Mouse (Mus musculus) midbrain, postnatal 0 days (tissue): ENCODE data around the gene Slc2a13. TPM values are rescaled to one million over a fixed set of nuclear protein-coding genes. Genes with fewer than 3 reads are reported as not detected.

Experiments used
- ATAC-seq: fragments of 200-750 bp; cut with Nextera tagmentation; 2 replicates; pipeline ENCODE4 v1.8.0; 2017; ENCODE audit warnings: moderate number of reproducible peaks, mild to moderate bottlenecking, moderate TSS enrichment, moderate library complexity; ENCODE audit not compliant: low FRiP score
- DNase-seq: peaks from one replicate; pipeline ENCODE4 v3.0.0-alpha.2; 2015; ENCODE audit warnings: low spot score
- H3K27ac ChIP-seq: fragments of 300-500 bp; sonication (generic); 2 replicates; pipeline ENCODE4 v1.5.1; 2014; ENCODE audit warnings: low read depth, mild to moderate bottlenecking, low read length, mixed read lengths
- H3K27me3 ChIP-seq: fragments of 300-500 bp; sonication (generic); 2 replicates; pipeline ENCODE4 v1.6.1; 2014; ENCODE audit warnings: low read length, control low read depth, mixed read lengths; ENCODE audit not compliant: insufficient read depth
- H3K36me3 ChIP-seq: fragments of 300-500 bp; sonication (generic); 2 replicates; pipeline ENCODE4 v1.6.1; 2014; ENCODE audit warnings: low read length, control low read depth, mixed read lengths; ENCODE audit not compliant: insufficient read depth
- H3K4me1 ChIP-seq: fragments of 300-500 bp; sonication (generic); 2 replicates; pipeline ENCODE4 v1.6.1; 2014; ENCODE audit warnings: mild to moderate bottlenecking, control low read depth, antibody characterized with exemption, low read length, mixed read lengths; ENCODE audit not compliant: insufficient read depth
- H3K4me2 ChIP-seq: fragments of 300-500 bp; sonication (generic); 2 replicates; pipeline ENCODE4 v1.6.1; 2014; ENCODE audit warnings: low read depth, mild to moderate bottlenecking, low read length, mixed read lengths; ENCODE audit not compliant: poor library complexity, severe bottlenecking
- H3K4me3 ChIP-seq: fragments of 300-500 bp; sonication (generic); 2 replicates; pipeline ENCODE4 v1.5.1; 2014; ENCODE audit warnings: low read depth, mild to moderate bottlenecking, low read length, moderate library complexity
- H3K9ac ChIP-seq: fragments of 300-500 bp; sonication (generic); replicated peaks from 2 replicates; pipeline ENCODE4 v1.6.1; 2014; ENCODE audit warnings: mild to moderate bottlenecking, low read length, moderate library complexity, mixed read lengths; ENCODE audit not compliant: poor library complexity, severe bottlenecking
- H3K9me3 ChIP-seq: fragments of 300-500 bp; sonication (generic); 2 replicates; pipeline ENCODE4 v1.6.1; 2016; ENCODE audit warnings: low read length, control low read depth
- CTCF ChIP-seq: IDR thresholded peaks from 2 replicates; pipeline ENCODE4 v1.5.1; 2016; ENCODE audit warnings: antibody characterized with exemption, mild to moderate bottlenecking
- WGBS: fragments of 180-500 bp; shearing (Covaris S2); extraction: QIAGEN DNeasy Blood & Tissue Kit; methylation state at CpG from one replicate; pipeline ENCODE4 v1.1.7; 2014; 5-methylcytosine and 5-hydroxymethylcytosine counted together
- polyA plus RNA-seq: library from polyadenylated mRNA; unstranded; fragments of >200 nt; fragmentation: Nextera tagmentation; extraction: Ambion mirVana; gene quantifications from 2 replicates; pipeline ENCODE4 v1.2.1, GENCODE M21; 2015
- total RNA-seq: library from RNA; depleted of rRNA; stranded (reverse); fragments of >200 nt; gene quantifications from 2 replicates; pipeline ENCODE4 v1.2.3, GENCODE M21; 2014

Slc2a13 gene
- total and polyA plus RNA-seq, 2 experiments from 2014 or later: 3.3 to 29.2 TPM

GRCm38 (mm10) chr15:91565025-91565605, 7.9 kb downstream of the Slc2a13 start:
- Histone ChIP-seq H3K4me1 (0 out of 2 replicates have a peak, but pooled peaks cover under 1% of the 10 kb centered on the region), H3K36me3 (no peaks in the 10 kb centered on the region), H3K4me2 (no peak overlapping the region), H3K4me3 (no peak overlapping the region), H3K9ac (no peak overlapping the region), H3K27ac (no peak overlapping the region), H3K9me3 (no peaks in the 10 kb centered on the region), H3K27me3 (no peaks in the 10 kb centered on the region)
- no peak for TF ChIP-seq CTCF
- DNase-seq (no peak), ATAC-seq (no peak)
- 96% methylated on average over 11 of the region's 11 CpGs for WGBS

- H3K9ac ChIP-seq: no peak overlapping the region
- H3K4me1 ChIP-seq: no peaks in the 10 kb centered on the region
- no peak for ATAC-seq
- no peak overlapping the region for H3K4me3 ChIP-seq
- no peaks in the 10 kb centered on the region for H3K36me3 ChIP-seq
- WGBS: 76% methylated on average over 6 of the region's 6 CpGs
- no peak for TF ChIP-seq CTCF
- no peak overlapping the region for H3K27ac ChIP-seq
- DNase-seq: peak; percentile 21
- H3K4me2 ChIP-seq: no peak overlapping the region
- no peaks in the 10 kb centered on the region for H3K9me3 ChIP-seq
- H3K27me3 ChIP-seq: no peaks in the 10 kb centered on the region
These were observed 11.3 kb downstream of the Slc2a13 start for GRCm38 (mm10) chr15:91561728-91562127.

- Histone ChIP-seq H3K4me2 (no peak overlapping the region), H3K4me1 (no peaks in the 10 kb centered on the region), H3K4me3 (no peak overlapping the region), H3K9ac (no peak overlapping the region), H3K9me3 (no peaks in the 10 kb centered on the region), H3K27me3 (no peaks in the 10 kb centered on the region), H3K27ac (no peak overlapping the region), H3K36me3 (no peaks in the 10 kb centered on the region)
- WGBS: 85% methylated on average over 6 of the region's 6 CpGs
- DNase-seq (no peak), ATAC-seq (no peak)
- TF ChIP-seq CTCF: no peak
These were observed 17.7 kb downstream of the Slc2a13 start for GRCm38 (mm10) chr15:91555336-91555736.

- Histone ChIP-seq H3K4me1 (peaks cover 4% of the 10 kb centered on the region; the same call in 1 of the 2 replicates), H3K27me3 (no peaks in the 10 kb centered on the region), H3K9ac (no peak overlapping the region), H3K4me3 (no peak overlapping the region), H3K27ac (no peak overlapping the region; the same call in 1 of the 2 replicates), H3K36me3 (no peaks in the 10 kb centered on the region), H3K9me3 (no peaks in the 10 kb centered on the region), H3K4me2 (no peak overlapping the region)
- no peak for ATAC-seq
- no peak for TF ChIP-seq CTCF
- DNase-seq: no peak
- WGBS: 61% methylated on average over 12 of the region's 12 CpGs
These were observed 24.3 kb downstream of the Slc2a13 start for GRCm38 (mm10) chr15:91548586-91549268.

- Histone ChIP-seq H3K9me3 (no peaks in the 10 kb centered on the region), H3K4me2 (no peak overlapping the region), H3K36me3 (no peaks in the 10 kb centered on the region), H3K4me1 (peaks cover 4% of the 10 kb centered on the region; the same call in 1 of the 2 replicates), H3K9ac (no peak overlapping the region), H3K4me3 (no peak overlapping the region), H3K27me3 (no peaks in the 10 kb centered on the region), H3K27ac (no peak overlapping the region)
- no peak for ATAC-seq
- no peak for TF ChIP-seq CTCF
- 83% methylated on average over 4 of the region's 4 CpGs for whole genome bisulfite sequencing
- peak; percentile 34 for DNase-seq
These were observed 28.5 kb downstream of the Slc2a13 start for GRCm38 (mm10) chr15:91544586-91544985.

GRCm38 (mm10) chr15:91538439-91538838, 34.6 kb downstream of the Slc2a13 start:
- no peak for TF ChIP-seq CTCF
- Histone ChIP-seq H3K9ac (no peak overlapping the region), H3K27me3 (no peaks in the 10 kb centered on the region), H3K9me3 (no peaks in the 10 kb centered on the region), H3K4me2 (no peak overlapping the region), H3K4me1 (no peaks in the 10 kb centered on the region), H3K36me3 (no peaks in the 10 kb centered on the region), H3K27ac (no peak overlapping the region), H3K4me3 (no peak overlapping the region)
- DNase-seq (no peak), ATAC-seq (no peak)
